Mouse (Mus musculus) spleen, postnatal 4 days (tissue): ENCODE results near the gene Rhod.
"Not testable (repeated sequence)": the region's sequence is repeated elsewhere in the genome, so short reads cannot be mapped to it uniquely, and the experiment has no call there.

Experiments
- DNase-seq, 2 experiments: peaks; one replicate each; pipeline ENCODE4 v3.0.0; 2022; ENCODE audit warnings: low spot score in 2 of 2

Rhod gene

DNA sequence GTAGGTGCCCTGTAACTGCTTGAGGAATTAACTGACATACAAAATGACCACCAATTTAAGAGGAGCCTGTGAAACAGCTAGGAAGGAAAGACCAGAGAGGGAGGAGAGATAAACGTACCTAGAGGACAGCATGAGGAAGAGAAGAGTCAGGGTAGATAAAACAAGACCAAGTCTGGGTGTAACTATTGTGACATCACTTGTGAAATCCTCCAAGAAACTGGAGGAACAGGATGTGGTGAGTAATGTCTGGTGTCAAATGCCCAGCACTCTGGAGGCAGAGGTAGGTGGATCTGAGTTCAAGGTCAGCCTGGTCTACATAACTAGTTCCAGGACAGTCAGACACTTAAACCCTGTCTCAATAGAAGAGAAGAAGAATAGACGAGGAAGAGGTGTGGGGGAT, 30.2 kb downstream of the Rhod start:
- no peak for DNase-seq

DNA sequence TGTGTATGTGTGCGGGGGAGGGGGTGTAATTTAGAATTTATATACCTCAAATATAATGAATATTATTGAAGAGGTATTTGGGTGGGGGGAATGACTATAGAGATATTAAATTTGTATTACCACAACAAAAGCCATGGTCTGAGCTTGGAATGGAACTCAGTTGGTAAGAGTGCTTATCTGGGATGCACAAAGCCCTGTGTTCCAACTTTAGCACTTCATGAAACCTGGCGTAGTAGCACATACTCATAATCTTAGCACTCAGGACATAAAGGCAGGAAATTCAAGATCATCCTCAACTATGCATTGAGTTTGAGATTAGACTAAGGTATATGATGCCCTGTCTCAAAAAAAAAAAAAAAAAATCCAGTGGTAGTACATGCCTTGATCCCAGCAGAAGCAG, 34.4 kb downstream of the Rhod start:
- no peak for DNase-seq

- no peak for DNase-seq
Observed at GRCm38 (mm10) chr19:4398959-4399358, 40.3 kb downstream of the Rhod start.

- no peak for DNase-seq
Observed at GRCm38 (mm10) chr19:4398630-4398948, 40.6 kb downstream of the Rhod start.

- DNase-seq = peak; percentile 57 to 82
Observed at GRCm38 (mm10) chr19:4397798-4398629, 41.2 kb downstream of the Rhod start, which contains the start of gene Kdm2a. Gene Kdm2a (minus strand): TSS chr19:4398285.

DNA sequence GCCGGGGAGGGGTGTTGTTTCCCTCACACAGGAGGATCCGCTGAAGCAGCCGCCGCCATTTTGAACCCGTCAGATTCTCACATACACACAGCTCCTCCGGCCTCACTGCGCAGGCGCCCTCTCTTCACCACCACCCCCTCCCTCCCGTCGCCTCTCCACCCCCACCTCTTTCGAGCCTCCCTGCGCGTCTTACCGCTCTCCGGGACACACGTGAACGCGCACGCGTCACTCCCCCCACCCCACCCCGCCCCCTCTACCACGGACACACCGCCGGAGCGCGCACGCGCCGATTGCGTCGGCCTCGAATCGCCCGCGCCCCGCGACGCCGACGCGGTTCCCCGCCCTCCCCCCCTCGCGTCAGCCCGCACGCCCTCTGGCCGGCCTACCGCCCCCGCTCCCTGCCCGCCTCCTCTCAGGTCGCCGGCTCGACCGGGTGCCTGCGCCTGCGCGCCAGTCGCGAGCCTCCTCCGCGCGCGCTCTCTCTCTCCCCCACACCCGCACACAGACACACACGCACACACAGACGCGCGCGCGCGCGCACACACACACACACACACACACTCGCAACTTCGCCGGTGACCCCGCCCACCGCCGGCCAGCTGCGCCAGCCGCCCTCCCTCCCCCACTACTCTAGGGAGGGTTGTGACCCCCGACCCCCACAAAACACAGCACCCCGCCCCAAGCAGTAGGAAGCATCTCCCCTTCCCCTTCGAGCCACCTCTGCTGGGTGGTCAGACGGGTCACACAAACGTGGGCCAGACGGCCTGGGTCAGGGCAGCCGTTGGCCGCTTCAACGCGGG, 42.0 kb downstream of the Rhod start:
- peak; percentile 96 to 98 for DNase-seq

DNA sequence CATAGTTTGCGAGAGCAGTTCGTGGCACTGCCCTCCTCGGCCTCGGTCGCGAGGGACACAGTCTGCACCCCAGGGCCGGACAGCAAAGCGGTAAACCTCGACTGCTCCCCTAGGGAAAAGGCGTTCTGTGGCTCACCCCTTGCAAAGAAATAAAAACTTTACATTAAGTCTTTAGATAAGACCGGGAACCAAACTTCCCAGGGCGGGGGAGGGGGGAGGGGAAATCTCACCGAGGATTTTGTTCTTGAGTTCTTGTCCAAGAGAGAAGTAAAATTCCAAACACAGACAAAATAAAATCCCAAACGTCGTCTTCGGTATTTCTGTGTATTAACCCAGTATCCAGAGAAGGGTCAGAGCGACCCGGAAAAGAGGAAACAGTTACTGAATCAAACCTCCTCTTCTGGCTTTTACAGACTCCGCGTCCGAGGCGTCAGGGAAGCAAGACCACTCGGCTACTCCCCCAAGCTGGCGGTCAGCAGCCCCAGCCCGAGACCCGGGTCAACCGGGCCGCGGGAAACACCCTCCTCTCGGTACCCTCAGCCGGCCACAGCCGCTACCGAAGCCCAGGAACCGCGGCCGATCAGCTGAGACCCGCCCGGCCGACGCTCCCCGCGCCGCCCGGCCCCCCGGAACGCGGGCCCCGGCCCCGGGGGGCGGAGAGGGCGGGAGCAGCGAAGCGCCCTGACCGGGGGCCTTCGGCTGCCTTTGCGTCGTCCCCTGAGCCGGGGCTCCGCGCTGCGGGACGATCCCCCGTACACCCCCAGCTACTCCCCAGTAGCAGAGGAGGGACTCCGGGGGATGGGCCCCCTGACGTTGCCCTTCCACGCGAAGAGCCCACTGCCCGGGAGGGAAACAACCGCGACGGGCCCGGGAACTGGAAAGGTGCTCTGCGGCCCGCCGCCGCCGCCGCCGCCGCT, 42.9 kb downstream of the Rhod start:
- DNase-seq = peak; percentile 41 to 81

DNA sequence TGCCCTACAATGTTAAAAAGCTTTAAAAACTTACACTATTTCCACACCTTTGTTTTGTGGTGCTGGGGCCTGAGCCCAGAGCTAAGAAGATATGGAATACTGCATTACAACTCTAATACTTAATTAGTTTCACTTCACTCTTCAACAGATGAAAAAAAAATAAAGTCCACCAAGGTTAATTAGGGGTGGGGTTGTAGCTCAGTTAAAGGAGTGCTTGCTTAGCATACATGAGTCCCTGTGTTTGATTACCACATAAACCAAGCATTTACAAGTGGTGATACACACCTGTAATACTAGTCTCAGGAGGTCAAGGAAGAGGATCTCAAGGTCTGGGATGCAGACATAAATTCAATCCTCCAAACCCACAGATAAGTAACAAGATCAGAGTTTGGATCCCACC, 52.0 kb downstream of the Rhod start:
- DNase-seq = no peak

- DNase-seq = no peak
Observed at GRCm38 (mm10) chr19:4385026-4385425, 54.2 kb downstream of the Rhod start.

DNA sequence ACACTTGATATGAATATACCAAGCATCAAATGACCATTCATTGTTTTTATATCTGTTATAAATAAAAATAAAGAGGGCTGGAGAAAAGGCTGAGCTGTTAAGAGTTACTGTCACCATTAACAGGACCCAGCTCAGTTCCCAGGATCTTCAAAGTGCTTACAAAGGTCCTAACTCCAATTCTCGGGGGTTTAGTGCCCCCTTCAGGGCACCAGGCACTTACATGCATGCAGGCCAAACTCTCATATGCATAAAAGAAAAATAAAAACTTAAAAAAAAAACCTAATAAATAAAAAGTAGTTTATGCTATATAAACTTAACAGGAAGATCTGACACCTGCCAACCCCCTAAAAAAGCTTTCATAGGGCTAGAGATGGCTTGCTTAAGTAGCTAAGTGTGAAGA, 54.9 kb downstream of the Rhod start:
- DNase-seq = no peak

DNA sequence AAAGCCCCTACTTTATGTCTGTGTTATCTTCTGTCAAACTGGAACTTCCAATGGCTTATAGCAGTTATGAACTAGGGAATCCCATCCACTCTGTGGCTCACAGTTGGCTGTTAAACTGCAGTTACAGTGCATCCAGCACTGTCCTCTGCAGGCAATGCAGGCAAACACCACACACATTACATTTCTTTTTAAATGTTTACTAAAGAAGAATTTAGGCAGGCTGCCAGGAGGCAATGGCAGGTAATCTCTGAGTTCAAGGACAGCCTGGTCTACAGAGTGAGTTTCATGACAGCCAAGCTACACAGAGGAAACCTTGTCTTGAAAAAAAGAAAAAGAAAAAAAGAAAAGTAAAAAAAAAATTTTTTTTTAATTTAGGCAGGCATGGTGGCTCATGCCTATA, 55.9 kb downstream of the Rhod start:
- no peak for DNase-seq

GRCm38 (mm10) chr19:4382303-4382702, 56.9 kb downstream of the Rhod start:
- not testable (repeated sequence) for DNase-seq
